Mouse (Mus musculus) adrenal gland, postnatal 14 days (tissue): ENCODE results near the gene Spag9. TPM values are rescaled to one million over a fixed set of nuclear protein-coding genes. Genes with fewer than 3 reads are reported as not detected.

ENCODE experiments used
- DNase-seq: peaks from one replicate; pipeline ENCODE4 v3.0.0; 2021; ENCODE audit warnings: mixed read lengths
- total RNA-seq: library from RNA; stranded (reverse); gene quantifications from 2 replicates; pipeline ENCODE4 v1.2.3, GENCODE M21; 2021

The Spag9 gene
- total RNA-seq, 1 experiment from 2014 or later, result 121 TPM

- peak; percentile 49 for DNase-seq
Measured at GRCm38 (mm10) chr11:94154201-94154600, 158.3 kb downstream of the Spag9 start.

- DNase-seq, result peak; percentile 50
Measured at GRCm38 (mm10) chr11:94158521-94158920, 162.6 kb downstream of the Spag9 start.

- DNase-seq, result peak; percentile 88
Measured at GRCm38 (mm10) chr11:94159066-94159880, 163.4 kb downstream of the Spag9 start.

- no peak for DNase-seq
Measured at GRCm38 (mm10) chr11:94159911-94160415, 164.1 kb downstream of the Spag9 start.

- peak; percentile 93 for DNase-seq
Measured at GRCm38 (mm10) chr11:94160443-94161266, 164.8 kb downstream of the Spag9 start.

GRCm38 (mm10) chr11:94161267-94161646, 165.4 kb downstream of the Spag9 start:
- peak; percentile 88 for DNase-seq

GRCm38 (mm10) chr11:94161867-94162581, 166.1 kb downstream of the Spag9 start:
- peak; percentile 59 for DNase-seq

- peak; percentile 85 for DNase-seq
Measured at GRCm38 (mm10) chr11:94163005-94163767, 167.3 kb downstream of the Spag9 start.

- DNase-seq, result no peak
Measured at GRCm38 (mm10) chr11:94165745-94166144, 169.9 kb downstream of the Spag9 start.

GRCm38 (mm10) chr11:94168238-94168637, 172.3 kb downstream of the Spag9 start:
- no peak for DNase-seq

GRCm38 (mm10) chr11:94169596-94169995, 173.7 kb downstream of the Spag9 start:
- no peak for DNase-seq

- no peak for DNase-seq
Measured at GRCm38 (mm10) chr11:94171691-94172090, 175.8 kb downstream of the Spag9 start.

- DNase-seq, result no peak
Measured at GRCm38 (mm10) chr11:94172186-94172585, 176.3 kb downstream of the Spag9 start.

GRCm38 (mm10) chr11:94173726-94174146, 177.8 kb downstream of the Spag9 start:
- peak; percentile 62 for DNase-seq

- peak; percentile 73 for DNase-seq
Measured at GRCm38 (mm10) chr11:94175288-94175687, 179.4 kb downstream of the Spag9 start.

Other genes starting within 250 kb of the Spag9 start
- gene Utp18, start 110.3 kb upstream of the Spag9 start, total RNA-seq, result 20.6 and 23.7 TPM in 2 replicates
- gene Mbtd1, start 110.2 kb upstream of the Spag9 start, total RNA-seq, result 33.8 and 41.8 TPM in 2 replicates
- 444 and 470 TPM in 2 replicates for gene Nme2, start 39.8 kb upstream of the Spag9 start, total RNA-seq
- gene Gm20390, start 27.8 kb upstream of the Spag9 start, total RNA-seq, result 75.0 and 82.4 TPM in 2 replicates
- gene Nme1, start 27.6 kb upstream of the Spag9 start, total RNA-seq, result 34.8 and 39.2 TPM in 2 replicates
- 158 and 199 TPM in 2 replicates for gene Tob1, start 215.4 kb downstream of the Spag9 start, total RNA-seq
- gene Wfikkn2, start 249.9 kb downstream of the Spag9 start, total RNA-seq, result 0.63 and 0.68 TPM in 2 replicates